Mouse (Mus musculus): ENCODE measurements around the gene Art5.

DNA sequence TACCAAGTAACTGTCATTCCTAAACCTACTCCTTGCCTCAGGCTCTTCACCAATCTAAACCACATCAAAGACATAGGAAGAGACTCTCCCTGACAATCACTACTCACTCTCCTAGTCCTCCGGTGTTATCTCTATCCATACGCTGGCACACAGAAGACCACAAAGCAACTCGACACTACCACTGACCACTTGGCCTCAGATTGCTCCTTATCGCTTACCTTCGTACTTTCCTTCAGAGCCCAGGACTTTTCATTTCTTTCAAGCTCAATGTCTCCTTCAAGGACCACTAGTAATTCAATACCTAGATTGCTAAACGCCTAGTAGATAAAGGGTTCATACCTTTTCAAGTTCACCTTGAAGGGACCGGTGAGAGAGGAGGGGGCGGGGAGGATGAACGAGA lies 45.4 kb downstream of the Art5 start:
- no peak for TF ChIP-seq CTCF (conservative IDR thresholded peaks at IDR 0.05; ENCODE audit: insufficient read depth, insufficient read length, low read depth, low read length)
- TF ChIP-seq POLR2A (IDR thresholded peaks at IDR 0.05; ENCODE audit: low read depth, low read length): no peak

Data from kidney, adult 2 months (tissue).